Mouse (Mus musculus) splenic B cell, adult 2 months (primary cell): Measurements from ENCODE around the gene Tmem131l.

Source experiments
- DNase-seq: peaks from one replicate; pipeline ENCODE4 v3.0.0-alpha.2; 2011; ENCODE audit warnings: low read depth, low spot score
- H3K27me3 ChIP-seq: 2 replicates; pipeline ENCODE4 v1.6.1; 2012; ENCODE audit warnings: mild to moderate bottlenecking, low read length, moderate library complexity, mixed read lengths; ENCODE audit not compliant: control insufficient read depth, poor library complexity, insufficient read depth, severe bottlenecking
- H3K36me3 ChIP-seq: 2 replicates; pipeline ENCODE4 v1.6.1; 2012; ENCODE audit warnings: mild to moderate bottlenecking, low read length, moderate library complexity, mixed read lengths; ENCODE audit not compliant: control insufficient read depth, poor library complexity, insufficient read depth, severe bottlenecking

The Tmem131l gene

DNA sequence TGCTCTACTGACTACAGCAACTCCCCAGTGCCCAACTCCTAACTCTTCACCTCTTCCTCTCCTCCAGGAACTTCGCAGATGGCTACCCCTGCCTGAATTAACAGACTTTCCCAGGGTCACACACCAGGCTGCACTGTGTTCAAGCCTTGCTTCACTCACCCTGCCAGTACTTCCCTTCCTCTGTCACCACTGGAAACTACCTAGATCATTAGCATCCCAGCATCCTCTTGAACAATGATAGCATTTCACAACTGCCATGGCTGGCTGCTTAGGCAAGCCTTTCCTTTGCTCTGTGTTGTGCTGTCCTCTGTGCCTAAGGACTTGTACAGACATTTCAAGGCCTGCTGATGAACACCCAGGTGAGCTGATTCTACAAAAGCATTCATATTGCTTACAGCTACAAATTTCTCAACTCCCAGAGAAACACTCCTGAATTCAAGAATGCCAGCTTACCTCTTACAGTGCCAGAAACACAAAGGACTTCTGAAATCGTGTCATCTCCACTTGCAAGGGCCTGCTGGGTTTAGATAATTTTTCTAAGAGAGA, 23.5 kb upstream of the Tmem131l start:
- Histone ChIP-seq H3K36me3 (no peaks in the 10 kb centered on the region), H3K27me3 (no peaks in the 10 kb centered on the region)
- peak; percentile 62 for DNase-seq

DNA sequence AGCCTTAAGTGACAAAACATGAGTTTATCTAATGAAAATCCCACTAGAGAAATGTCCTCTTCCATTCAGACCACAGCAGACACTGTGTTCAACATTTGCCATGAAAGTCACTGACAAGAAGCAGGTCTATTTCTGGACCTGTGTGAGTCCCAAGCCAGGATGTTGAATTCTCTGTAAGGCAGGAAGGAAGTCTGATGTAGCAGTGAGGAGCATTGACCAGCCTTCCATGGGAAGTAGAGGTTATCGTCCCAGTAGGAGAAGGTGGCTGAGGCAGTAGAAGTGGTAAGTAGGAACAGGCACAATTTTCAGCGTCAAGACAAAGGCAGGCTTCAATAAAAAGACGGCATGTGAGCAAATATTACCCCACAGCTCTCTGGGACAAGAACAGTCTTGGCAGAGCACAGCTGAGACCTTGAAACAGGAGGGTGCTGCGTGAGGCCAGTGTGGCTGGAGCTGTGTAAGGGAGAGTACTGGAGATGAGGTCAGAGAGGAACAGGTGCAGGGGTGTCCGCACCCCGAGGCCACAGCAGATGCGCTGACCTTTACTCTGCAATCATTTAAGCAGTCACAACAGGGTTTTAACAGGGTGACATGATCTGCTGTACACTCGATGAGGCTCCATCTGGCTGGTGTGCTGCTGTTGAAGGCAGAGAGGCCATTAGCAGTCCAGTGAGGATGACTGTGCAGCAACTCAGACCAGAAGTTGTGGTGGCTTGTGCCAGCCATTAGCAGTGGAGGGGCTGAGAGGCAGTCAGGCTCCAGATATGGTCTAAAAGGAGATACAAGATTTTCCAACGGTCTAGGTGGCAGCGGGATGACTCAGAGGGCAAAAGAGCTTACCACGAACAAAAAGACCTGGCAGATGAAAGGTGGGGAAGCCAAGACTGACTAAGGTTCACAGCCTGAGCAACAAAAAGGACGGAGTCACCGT, 21.8 kb upstream of the Tmem131l start:
- DNase-seq, result no peak
- Histone ChIP-seq H3K27me3 (no peaks in the 10 kb centered on the region), H3K36me3 (no peaks in the 10 kb centered on the region)

DNA sequence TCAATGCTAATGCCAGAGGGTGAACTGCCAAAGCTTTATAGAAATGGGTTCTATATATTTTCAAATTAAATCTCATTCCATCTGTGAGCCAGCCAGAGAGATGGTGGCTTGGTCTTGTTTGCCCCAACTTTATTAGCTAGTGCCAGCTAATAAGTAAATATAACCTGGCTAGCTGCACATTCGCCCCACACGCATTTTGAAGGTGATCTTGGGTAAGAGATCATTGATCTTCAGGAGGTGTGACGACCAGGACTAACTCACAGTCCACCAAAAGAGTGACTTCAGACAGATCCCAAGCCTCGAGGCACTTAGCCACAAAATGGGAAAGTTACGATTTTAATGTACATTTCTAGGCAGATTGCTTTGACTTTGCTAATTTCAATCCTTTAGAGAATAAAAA, 21.0 kb upstream of the Tmem131l start:
- DNase-seq, result no peak
- no peaks in the 10 kb centered on the region for H3K27me3 ChIP-seq
- H3K36me3 ChIP-seq, result no peaks in the 10 kb centered on the region

DNA sequence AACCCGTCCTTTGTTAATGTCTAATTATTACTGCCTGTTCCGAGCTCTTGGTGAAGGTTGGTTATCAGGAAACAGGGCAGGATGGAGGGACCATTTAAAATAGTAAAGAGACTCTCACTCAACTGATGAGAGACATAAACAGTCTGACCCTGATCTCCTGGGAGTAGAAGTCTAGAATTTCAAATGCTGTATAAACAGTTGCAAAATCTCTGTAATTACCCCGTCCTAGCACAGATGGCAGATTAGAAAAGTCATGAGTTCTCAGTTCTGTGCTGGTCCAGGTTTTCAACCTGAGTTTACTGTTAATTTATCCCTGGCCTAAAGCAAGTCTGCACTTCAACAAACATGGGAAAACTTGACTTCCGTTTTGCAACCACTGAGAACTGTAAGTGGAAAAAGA, 20.2 kb upstream of the Tmem131l start:
- H3K27me3 ChIP-seq, result no peaks in the 10 kb centered on the region
- H3K36me3 ChIP-seq, result no peaks in the 10 kb centered on the region
- DNase-seq, result no peak

DNA sequence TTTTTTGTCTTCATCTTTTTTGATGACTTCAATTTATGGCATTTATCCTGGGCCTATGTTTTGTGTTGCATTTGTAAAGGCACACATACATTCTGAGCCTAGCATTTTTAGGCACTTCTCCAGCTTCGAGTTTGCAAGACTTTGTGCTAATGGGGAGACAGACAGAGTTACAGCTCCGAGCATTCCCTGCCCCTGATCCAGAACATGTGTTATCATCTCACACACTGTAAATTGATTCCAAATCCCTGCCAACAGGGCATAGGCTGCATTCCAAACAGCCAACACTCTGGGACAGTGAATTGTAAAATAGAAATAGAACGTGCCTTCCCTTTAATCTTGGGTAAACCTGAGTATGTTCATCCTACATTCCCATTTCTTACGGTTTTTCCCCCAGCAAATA, 19.7 kb upstream of the Tmem131l start:
- no peaks in the 10 kb centered on the region for H3K27me3 ChIP-seq
- DNase-seq, result no peak
- H3K36me3 ChIP-seq, result no peaks in the 10 kb centered on the region

DNA sequence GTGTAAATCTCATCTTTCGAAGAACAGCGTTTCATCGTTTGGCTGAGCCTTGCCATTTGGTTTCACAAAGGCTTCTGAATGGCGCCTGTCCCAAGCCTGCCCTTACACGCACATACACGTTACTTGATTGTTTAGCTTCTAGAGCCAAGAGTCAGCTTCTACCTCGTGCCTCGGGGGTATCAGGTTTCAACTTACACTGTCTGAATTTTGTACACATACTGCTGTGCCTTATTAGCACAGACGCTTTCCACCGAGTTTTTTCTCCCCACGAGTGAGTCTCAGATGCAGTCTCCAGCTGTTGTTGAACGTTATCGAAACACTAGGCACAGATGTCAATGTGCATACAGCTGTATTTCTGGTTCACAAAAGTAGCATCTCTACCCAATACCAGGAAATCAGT, 19.3 kb upstream of the Tmem131l start:
- DNase-seq, result no peak
- no peaks in the 10 kb centered on the region for H3K36me3 ChIP-seq
- H3K27me3 ChIP-seq, result no peaks in the 10 kb centered on the region

DNA sequence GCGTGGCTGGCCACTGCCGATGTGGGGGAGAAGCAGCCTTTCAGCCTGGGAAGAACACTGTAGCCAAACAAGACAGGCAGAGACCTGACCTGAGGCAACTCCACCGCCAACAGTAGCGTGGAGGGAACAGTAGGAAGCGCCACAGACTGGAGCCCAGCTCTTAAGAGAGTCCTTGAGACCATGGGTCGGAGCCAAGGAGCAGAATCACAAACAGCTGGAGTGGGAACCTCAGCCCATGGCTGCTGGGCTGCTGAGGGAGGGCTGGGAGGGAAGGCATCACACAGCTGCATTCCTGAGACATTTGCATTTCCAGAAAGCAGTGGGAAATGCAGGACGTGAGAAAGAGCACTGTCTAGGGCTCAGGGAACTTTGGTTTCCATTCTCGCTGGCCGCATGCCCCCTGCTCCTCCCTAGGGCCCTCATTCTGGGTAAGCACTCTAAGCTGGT, 8.8 kb upstream of the Tmem131l start:
- Histone ChIP-seq H3K36me3 (no peaks in the 10 kb centered on the region), H3K27me3 (no peaks in the 10 kb centered on the region)
- no peak for DNase-seq

DNA sequence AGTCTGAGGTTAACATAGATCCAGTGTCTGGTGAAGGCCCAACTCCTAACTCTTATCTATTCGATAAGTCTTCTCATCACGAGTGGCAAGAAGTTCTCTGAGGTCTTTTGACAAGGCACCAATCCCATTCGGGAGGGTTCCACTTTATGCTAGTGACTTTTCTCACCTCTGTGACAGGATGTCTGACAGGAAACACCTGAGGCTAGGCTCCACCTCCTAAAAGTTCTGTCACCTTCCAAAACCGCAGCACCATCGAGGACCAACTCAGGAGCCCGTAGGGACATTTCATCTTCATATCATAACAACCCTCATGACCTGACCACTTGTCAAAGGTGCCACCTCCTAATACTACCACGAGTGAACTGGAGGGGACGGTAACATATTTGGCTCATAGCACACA, 6.2 kb upstream of the Tmem131l start:
- peak; percentile 81 for DNase-seq
- H3K27me3 ChIP-seq, result no peaks in the 10 kb centered on the region
- H3K36me3 ChIP-seq, result no peaks in the 10 kb centered on the region

DNA sequence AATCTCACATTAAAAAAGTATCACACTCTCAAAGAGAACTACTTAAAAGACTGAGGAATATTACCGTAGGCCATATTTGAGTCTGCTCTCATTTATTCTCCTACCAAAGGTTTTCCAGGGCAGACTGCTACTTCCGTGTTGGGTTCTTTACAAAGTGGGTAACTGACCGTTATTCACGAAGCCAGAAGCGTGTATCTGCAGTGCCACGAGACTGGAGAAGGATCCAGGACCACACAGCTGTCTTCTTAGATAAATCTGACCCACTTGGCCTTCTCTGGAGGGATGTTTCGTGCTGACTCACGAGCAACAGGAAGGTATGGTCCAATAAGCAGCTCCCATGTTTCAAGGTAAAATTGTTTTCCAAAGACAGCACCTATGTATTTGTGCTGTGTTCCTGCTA, 1.8 kb upstream of the Tmem131l start:
- no peak for DNase-seq
- Histone ChIP-seq H3K27me3 (no peaks in the 10 kb centered on the region), H3K36me3 (no peaks in the 10 kb centered on the region; the same call in 1 of the 2 replicates)

DNA sequence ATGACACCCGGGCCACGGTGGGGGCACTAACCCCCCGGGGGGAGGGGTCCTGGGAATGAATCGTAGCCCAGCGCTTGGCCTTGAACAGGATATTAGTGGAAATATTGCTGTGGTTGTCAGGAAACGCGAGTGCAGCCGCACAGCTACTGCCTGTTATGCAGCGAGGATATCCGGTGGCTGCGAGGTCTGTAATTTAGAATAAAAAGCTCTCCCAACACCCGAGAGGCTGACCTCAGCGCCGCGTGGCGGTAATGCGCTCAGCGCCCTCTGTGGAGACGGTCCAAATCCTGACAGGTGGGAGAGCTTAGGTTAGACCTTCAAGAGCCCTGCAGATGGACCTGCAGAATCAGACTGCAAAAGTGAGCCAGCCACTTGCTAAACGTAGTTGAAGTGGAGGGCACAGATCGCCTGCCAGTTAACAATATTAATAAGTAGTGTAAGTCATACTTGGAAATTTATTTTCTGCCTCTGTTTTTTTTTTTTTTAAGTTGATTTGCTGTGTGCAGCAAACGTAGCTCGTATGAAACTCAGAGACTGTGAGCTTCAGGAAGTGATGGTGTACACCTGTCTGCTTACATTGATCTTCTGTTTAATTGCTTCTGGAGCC, 604 bp upstream of the Tmem131l start:
- DNase-seq, result peak; percentile 84
- H3K27me3 ChIP-seq, result no peaks in the 10 kb centered on the region
- no peaks in the 10 kb centered on the region; the same call in 1 of the 2 replicates for H3K36me3 ChIP-seq

DNA sequence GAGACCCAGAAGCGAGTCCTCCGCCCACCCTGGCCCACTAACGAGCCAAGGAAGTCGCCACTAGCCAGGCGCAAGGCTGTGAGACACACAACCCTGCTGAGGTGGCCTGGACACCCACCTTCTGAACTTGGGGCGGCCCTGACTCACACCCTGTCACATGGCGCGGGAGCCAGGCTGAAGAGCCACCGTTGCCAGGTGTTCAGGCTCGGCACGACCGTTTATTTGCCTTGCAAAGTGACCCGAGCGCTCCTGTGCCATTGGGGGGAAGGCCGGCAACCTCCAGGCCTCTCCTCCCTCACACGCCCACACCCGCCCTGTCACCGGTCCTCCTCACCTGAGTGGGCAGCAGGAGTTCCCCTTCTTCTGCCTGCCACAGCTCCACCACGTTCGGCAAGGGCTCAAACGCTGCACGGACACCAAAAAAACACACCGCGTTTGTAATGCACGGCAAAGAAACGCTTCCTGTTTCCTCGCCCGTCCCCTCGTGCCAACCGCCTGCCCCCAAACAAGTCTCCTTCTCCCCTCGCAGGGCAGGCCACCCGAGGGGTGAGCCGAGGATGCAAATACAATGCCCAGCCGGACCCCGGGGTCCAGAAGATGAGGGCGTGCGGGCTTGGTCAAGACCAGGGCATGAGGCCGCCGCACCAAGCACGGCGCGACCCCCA, 862 bp downstream of the Tmem131l start:
- Histone ChIP-seq H3K36me3 (no peaks in the 10 kb centered on the region; the same call in none of the 2 replicates), H3K27me3 (no peaks in the 10 kb centered on the region)
- DNase-seq, result peak; percentile 98

DNA sequence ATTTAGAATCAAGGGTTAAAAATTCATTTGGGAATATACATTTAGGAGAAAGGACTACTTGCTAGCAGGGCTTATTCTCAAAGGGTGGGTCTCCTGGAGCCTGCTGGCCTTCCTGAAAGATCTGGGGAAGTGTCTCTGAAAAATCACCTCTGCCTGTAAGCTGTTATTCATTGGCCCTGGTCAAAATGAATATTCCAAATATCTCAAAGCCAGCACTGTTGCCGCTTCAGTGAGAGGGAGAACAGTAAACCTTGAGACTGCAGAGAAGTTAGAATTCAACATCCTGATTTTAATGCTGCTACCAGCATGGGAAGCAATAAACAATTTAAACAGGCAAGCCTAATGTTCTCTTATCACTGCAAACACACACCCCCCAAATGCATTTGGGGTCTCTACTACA, 1.8 kb downstream of the Tmem131l start:
- H3K36me3 ChIP-seq, result no peaks in the 10 kb centered on the region; the same call in none of the 2 replicates
- H3K27me3 ChIP-seq, result no peaks in the 10 kb centered on the region
- DNase-seq, result no peak

DNA sequence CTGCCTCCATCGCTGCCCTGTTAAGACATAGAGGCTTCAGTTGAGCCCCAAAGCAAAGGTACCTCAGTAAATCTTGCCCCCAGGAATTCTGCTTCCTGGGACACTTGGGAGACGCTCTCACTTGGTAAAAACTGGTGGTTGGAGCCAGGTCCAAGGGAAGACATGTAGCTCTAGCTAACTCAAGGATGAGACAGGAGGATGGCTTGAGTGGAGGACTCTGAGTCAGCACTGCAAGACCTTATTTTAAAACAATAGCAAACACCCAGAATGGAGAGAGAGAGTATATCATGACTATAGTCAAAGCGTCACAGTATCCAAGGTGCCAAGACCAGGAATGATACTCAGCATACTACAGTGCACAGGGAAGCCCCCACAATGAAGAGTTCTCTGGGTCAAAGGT, 2.4 kb downstream of the Tmem131l start:
- no peak for DNase-seq
- no peaks in the 10 kb centered on the region; the same call in none of the 2 replicates for H3K36me3 ChIP-seq
- H3K27me3 ChIP-seq, result no peaks in the 10 kb centered on the region

DNA sequence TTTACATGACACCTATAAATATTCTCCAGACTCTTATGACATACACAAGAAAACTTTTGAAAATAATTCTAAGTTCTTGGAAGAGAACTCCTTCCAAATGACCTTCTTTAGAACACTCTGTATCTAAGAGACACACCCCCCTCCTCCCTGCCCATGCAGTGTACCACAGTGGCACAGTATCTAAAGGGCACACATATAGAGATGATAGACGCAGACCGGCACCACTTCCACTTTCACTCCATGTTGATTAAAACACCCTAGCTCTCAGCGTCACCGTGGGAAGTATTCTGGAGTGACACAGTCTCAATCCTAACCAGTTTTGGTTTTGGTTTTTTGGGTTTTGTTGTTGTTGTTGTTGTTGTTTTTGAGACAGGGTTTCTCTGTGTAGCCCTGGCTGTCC, 3.1 kb downstream of the Tmem131l start:
- DNase-seq, result peak; percentile 68
- H3K36me3 ChIP-seq, result no peaks in the 10 kb centered on the region; the same call in none of the 2 replicates
- H3K27me3 ChIP-seq, result no peaks in the 10 kb centered on the region
